Mouse (Mus musculus) neutrophil, adult 65 days (primary cell): ENCODE measurements around the gene Olfr1322. TPM values are rescaled to one million over a fixed set of nuclear protein-coding genes. Genes with fewer than 3 reads are reported as not detected.

ENCODE experiments used
- total RNA-seq: library from RNA; stranded (reverse); gene quantifications from 2 replicates; pipeline ENCODE4 v1.2.4, GENCODE M21; 2023

Gene Olfr1322
- not detected in 2 replicates for total RNA-seq

GRCm38 (mm10) chrX:49891383-49891782, at the start of gene Olfr1322:
Gene Olfr1322, minus strand, starts transcription at chrX:49891483.

Other genes starting within 250 kb of the Olfr1322 start
- gene Olfr1320, start 219.2 kb downstream of the Olfr1322 start, total RNA-seq: not detected in 2 replicates
- gene Olfr1321, start 156.4 kb downstream of the Olfr1322 start, total RNA-seq: not detected in 2 replicates
- gene Igsf1, start 93.7 kb downstream of the Olfr1322 start, total RNA-seq: not detected in 2 replicates
- gene Olfr1323, start 127.9 kb upstream of the Olfr1322 start, total RNA-seq: not detected in 2 replicates